ENCODE assay signal across 8 mouse cellular contexts in the genomic region with DNA sequence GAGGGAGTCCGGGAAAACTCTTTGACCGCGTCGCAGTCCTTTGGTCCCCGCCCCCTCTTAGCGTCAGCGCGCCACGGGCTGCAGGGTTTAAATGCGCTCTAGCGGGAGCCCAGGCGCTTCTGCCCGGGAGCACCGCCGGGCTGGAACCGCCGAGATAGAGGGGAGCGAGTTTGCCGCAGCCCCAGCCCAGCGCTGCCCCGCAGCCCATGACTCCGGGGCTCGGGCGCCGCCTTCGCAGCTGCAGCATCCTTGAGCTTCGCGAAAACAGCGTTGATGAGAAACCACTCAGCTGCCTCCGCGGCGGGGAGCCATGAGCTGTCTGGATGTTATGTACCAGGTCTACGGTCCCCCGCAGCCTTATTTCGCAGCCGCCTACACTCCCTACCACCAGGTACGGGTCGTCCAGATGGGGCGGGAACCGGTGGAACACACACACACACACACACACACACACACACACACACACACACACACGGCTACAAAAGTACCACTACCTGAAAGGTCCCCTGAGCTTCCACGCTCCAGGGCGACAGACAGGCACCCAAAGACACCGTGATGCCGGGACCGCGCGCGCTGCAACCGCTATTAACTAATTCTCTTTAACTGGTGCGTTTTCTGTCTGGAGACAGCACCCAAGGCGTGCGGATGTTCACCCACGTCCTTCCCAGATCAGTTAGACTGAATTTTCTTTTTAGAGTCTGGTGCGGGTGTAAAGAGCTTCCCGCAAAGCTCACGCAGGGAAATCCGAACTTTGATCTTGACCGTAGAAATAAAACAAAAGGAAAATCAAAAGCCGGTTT. TPM values are rescaled to one million over a fixed set of nuclear protein-coding genes. Genes with fewer than 3 reads are reported as not detected.
DNase-seq lines count a peak whose midpoint lies in the region; ATAC-seq lines count a peak whose summit lies in the region.

Gene Vgll2, plus strand, starts transcription at position 90 of the 800 bp plus-strand sequence.

- peak within 1 kb of the TSS; percentile 76 for H3K4me2 ChIP-seq in kidney, embryonic 16.5 days (replicated peaks; ENCODE audit: low read depth, low read length)
- peak within 1 kb of the TSS; percentile 96 for H3K4me2 ChIP-seq in lung, embryonic 15.5 days

- H3K27ac ChIP-seq in kidney, embryonic 16.5 days (ENCODE audit: low read length), result no peak within 1 kb of the TSS
- no peak within 1 kb of the TSS for H3K27ac ChIP-seq in lung, embryonic 15.5 days

- H3K9ac ChIP-seq in kidney, embryonic 16.5 days (replicated peaks; ENCODE audit: low read length), result no peak within 1 kb of the TSS
- no peak within 1 kb of the TSS for H3K9ac ChIP-seq in lung, embryonic 15.5 days

- peaks cover 17% of the 10 kb centered on the region for H3K4me1 ChIP-seq in kidney, embryonic 16.5 days (ENCODE audit: insufficient read depth, low read length)
- peaks cover 23% of the 10 kb centered on the region for H3K4me1 ChIP-seq in lung, embryonic 15.5 days

- peak; percentile 86 for ATAC-seq in kidney, embryonic 16.5 days (ENCODE audit: low FRiP score, low TSS enrichment)
- ATAC-seq in lung, embryonic 15.5 days (ENCODE audit: borderline replicate concordance, extremely low read depth, low FRiP score, low TSS enrichment), result peak; percentile 84; the same call in 1 of the 2 replicates
- ATAC-seq in activated CD4-positive, CD25-positive, alpha-beta regulatory T cell, adult 4 months, result no peak

- H3K4me3 ChIP-seq in kidney, embryonic 16.5 days (ENCODE audit: low read length), result peak within 1 kb of the TSS; percentile 52
- peak within 1 kb of the TSS; percentile 46 for H3K4me3 ChIP-seq in lung, embryonic 15.5 days

- WGBS in kidney, embryonic 16.5 days, result under 1% methylated on average over 54 of the region's 60 CpGs
- WGBS in lung, embryonic 15.5 days, result under 1% methylated on average over 52 of the region's 60 CpGs

- H3K27me3 ChIP-seq in kidney, embryonic 16.5 days (ENCODE audit: insufficient read depth, low read length), result peaks cover 89% of the 10 kb centered on the region
- peaks cover 84% of the 10 kb centered on the region for H3K27me3 ChIP-seq in lung, embryonic 15.5 days

- H3K9me3 ChIP-seq in kidney, embryonic 16.5 days (ENCODE audit: low read length), result no peaks in the 10 kb centered on the region
- no peaks in the 10 kb centered on the region for H3K9me3 ChIP-seq in lung, embryonic 15.5 days

- DNase-seq in cerebellum, postnatal 14 days, result peak; percentile 26 to 38
- no peak for DNase-seq in cerebellum, adult 9-10 months
- DNase-seq in adrenal gland, postnatal 10 days, result peak; percentile 55
- DNase-seq in gastrocnemius, adult 18-20 months (ENCODE audit: low spot score), result peak; percentile 54
- DNase-seq in right cerebral cortex, adult 2 months (ENCODE audit: low spot score in 2 of 2), result peak; percentile 48 to 54

- no peaks in the 10 kb centered on the region for H3K36me3 ChIP-seq in kidney, embryonic 16.5 days (ENCODE audit: insufficient read depth, low read length)
- H3K36me3 ChIP-seq in lung, embryonic 15.5 days, result no peaks in the 10 kb centered on the region

RNA-seq across cellular contexts. Expression of gene Vgll2, which starts in this region (rescaled TPM):
- total RNA-seq in adrenal gland, postnatal 10 days (2021), result 1 to 10 TPM; 2.5 to 9.6 TPM
- total RNA-seq in gastrocnemius, adult 18-20 months (2021), result 100 to 1,000 TPM; 115 to 187 TPM
- 0.50 and 0.67 TPM in 2 replicates for polyA plus RNA-seq in kidney, embryonic 16.5 days (2015; fragmentation: Nextera tagmentation; extraction: Ambion mirVana)
- polyA plus RNA-seq in lung, embryonic 15.5 days (2015; fragmentation: Nextera tagmentation; extraction: Ambion mirVana), result 0.13 and 0.15 TPM in 2 replicates
- not detected for polyA plus RNA-seq in activated CD4-positive, CD25-positive, alpha-beta regulatory T cell, adult 4 months (2017; shearing (Covaris generic))

Comparison
In these comparisons a context has a peak if more than half of its experiments do, and no peak if none do; other contexts are left out.
1. RNA of gene Vgll2 (total RNA-seq): 115 to 187 TPM in gastrocnemius, adult 18-20 months; 2.5 to 9.6 TPM in adrenal gland, postnatal 10 days; every median in the first group is over 10 times any median in the second.
2. Peak in ATAC-seq, H3K4me3 ChIP-seq and H3K4me2 ChIP-seq in kidney, embryonic 16.5 days; RNA of the gene not detected or under 1 TPM.
3. Peak in ATAC-seq, H3K4me3 ChIP-seq and H3K4me2 ChIP-seq in lung, embryonic 15.5 days; RNA of the gene not detected or under 1 TPM.